Mouse (Mus musculus) neural tube, embryonic 12.5 days (tissue): ENCODE measurements around the gene Pou2f2. TPM values are rescaled to one million over a fixed set of nuclear protein-coding genes. Genes with fewer than 3 reads are reported as not detected.
"Not testable (repeated sequence)": the region's sequence is repeated elsewhere in the genome, so short reads cannot be mapped to it uniquely, and the experiment has no call there.

ENCODE experiments used
- ATAC-seq: fragments of 200-750 bp; cut with Nextera tagmentation; 2 replicates; pipeline ENCODE4 v1.8.0; 2017; ENCODE audit warnings: low read depth, mild to moderate bottlenecking, moderate TSS enrichment, moderate library complexity; ENCODE audit not compliant: low FRiP score
- H3K27ac ChIP-seq: fragments of 300-500 bp; sonication (generic); 2 replicates; pipeline ENCODE4 v1.5.1; 2016
- H3K27me3 ChIP-seq: fragments of 300-500 bp; sonication (generic); replicated peaks from 2 replicates; pipeline ENCODE4 v1.6.1; 2016; ENCODE audit warnings: mild to moderate bottlenecking
- H3K36me3 ChIP-seq: fragments of 300-500 bp; sonication (generic); 2 replicates; pipeline ENCODE4 v1.6.1; 2016; ENCODE audit warnings: mild to moderate bottlenecking
- H3K4me1 ChIP-seq: fragments of 300-500 bp; sonication (generic); 2 replicates; pipeline ENCODE4 v1.6.1; 2016
- H3K4me2 ChIP-seq: fragments of 300-500 bp; sonication (generic); replicated peaks from 2 replicates; pipeline ENCODE4 v1.6.1; 2016; ENCODE audit warnings: mild to moderate bottlenecking
- H3K4me3 ChIP-seq: fragments of 300-500 bp; sonication (generic); 2 replicates; pipeline ENCODE4 v1.5.1; 2016
- H3K9ac ChIP-seq: fragments of 300-500 bp; sonication (generic); 2 replicates; pipeline ENCODE4 v1.6.1; 2016; ENCODE audit warnings: mild to moderate bottlenecking
- H3K9me3 ChIP-seq: fragments of 300-500 bp; sonication (generic); 2 replicates; pipeline ENCODE4 v1.6.1; 2016; ENCODE audit warnings: mild to moderate bottlenecking
- WGBS: fragments of 180-500 bp; shearing (Covaris S2); methylation state at CpG from one replicate; pipeline ENCODE4 v1.1.7; 2016; 5-methylcytosine and 5-hydroxymethylcytosine counted together
- polyA plus RNA-seq: library from polyadenylated mRNA; unstranded; fragments of >200 nt; fragmentation: Nextera tagmentation; extraction: Ambion mirVana; gene quantifications from 2 replicates; pipeline ENCODE4 v1.2.1, GENCODE M21; 2016

Pou2f2 gene
- polyA plus RNA-seq, 1 experiment from 2014 or later: 32.6 TPM

DNA sequence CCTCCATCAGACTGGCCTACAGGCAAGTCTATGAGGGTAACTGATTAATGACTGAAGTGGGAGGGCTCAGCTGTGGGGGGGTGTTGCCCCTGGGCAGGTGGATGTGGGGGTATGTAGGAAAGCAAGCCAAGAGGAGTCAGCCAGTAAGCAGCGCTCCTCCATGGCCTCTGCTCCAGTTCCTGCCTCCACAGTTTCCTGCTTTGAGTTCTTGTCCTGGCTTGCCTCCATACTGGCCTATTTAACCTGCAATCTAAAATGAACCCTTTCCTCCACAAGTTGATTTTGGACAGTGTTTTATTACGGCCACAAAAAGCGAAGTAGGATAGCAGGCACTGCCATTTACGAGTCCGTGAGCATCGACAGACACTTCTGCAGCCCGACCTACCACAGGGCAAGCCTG, 112.2 kb downstream of the Pou2f2 start:
- no peak overlapping the region for H3K9ac ChIP-seq
- no peaks in the 10 kb centered on the region for H3K27me3 ChIP-seq
- H3K4me1 ChIP-seq: peaks cover 38% of the 10 kb centered on the region
- H3K36me3 ChIP-seq: peaks cover 56% of the 10 kb centered on the region
- WGBS: 83% methylated on average over 7 of the region's 7 CpGs
- H3K27ac ChIP-seq: no peak overlapping the region
- no peak overlapping the region for H3K4me2 ChIP-seq
- no peak for ATAC-seq
- no peaks in the 10 kb centered on the region for H3K9me3 ChIP-seq
- no peak overlapping the region for H3K4me3 ChIP-seq

GRCm38 (mm10) chr7:25063900-25064299, 115.6 kb downstream of the Pou2f2 start:
- H3K9ac ChIP-seq: no peak overlapping the region
- H3K27ac ChIP-seq: no peak overlapping the region
- no peak for ATAC-seq
- peaks cover 85% of the 10 kb centered on the region for H3K36me3 ChIP-seq
- no peak overlapping the region for H3K4me3 ChIP-seq
- H3K9me3 ChIP-seq: no peaks in the 10 kb centered on the region
- H3K4me2 ChIP-seq: no peak overlapping the region
- peaks cover 10% of the 10 kb centered on the region for H3K4me1 ChIP-seq
- 90% methylated on average over 8 of the region's 8 CpGs for WGBS
- no peaks in the 10 kb centered on the region for H3K27me3 ChIP-seq

DNA sequence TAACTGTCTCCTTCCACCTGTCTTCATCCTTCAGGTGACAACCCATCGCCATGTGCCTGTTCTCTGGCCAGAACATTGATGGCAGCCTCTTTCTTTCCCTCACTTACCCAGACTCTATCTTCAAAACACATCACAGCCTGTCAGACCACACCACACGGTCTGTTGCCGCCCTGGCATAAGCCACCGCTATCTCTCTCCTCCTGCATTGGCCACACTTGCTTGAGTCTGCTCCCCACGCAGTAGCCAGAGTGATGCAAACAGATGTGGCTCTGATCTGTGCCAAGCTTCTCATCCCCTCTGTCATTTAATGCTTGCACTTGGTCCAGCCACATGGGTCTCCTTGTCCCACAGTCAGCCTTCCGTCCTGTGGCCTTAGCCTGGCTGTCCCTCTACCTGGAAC, 116.2 kb downstream of the Pou2f2 start:
- Histone ChIP-seq H3K4me2 (no peak overlapping the region), H3K9ac (no peak overlapping the region), H3K27me3 (no peaks in the 10 kb centered on the region), H3K27ac (no peak overlapping the region), H3K9me3 (no peaks in the 10 kb centered on the region), H3K36me3 (peaks cover 89% of the 10 kb centered on the region), H3K4me3 (no peak overlapping the region), H3K4me1 (peaks cover 5% of the 10 kb centered on the region)
- ATAC-seq: no peak
- WGBS: 96% methylated on average over 6 of the region's 6 CpGs

DNA sequence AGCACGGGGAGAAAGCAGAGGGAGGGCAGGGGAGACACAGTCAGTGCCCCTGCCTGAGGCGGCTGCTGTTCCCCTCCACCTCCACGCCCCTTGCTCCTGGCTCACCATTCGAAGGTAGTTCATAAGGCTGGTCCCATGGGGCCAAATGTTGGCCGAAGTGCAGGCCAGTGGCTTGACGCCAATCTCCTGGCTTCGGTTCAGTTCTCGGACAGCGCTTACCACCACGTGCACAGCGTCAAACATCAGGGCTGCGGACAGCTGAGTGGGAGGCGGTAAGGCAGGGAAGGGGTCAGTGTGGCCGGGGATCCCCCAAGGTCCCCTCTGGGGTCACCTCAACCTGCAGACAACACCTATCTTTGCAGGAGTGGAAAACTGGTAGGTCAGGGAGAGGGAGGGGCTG, 120.7 kb downstream of the Pou2f2 start:
- WGBS: 95% methylated on average over 14 of the region's 14 CpGs
- Histone ChIP-seq H3K27ac (no peak overlapping the region), H3K9me3 (no peaks in the 10 kb centered on the region), H3K4me1 (no peaks in the 10 kb centered on the region), H3K4me3 (no peak overlapping the region), H3K27me3 (no peaks in the 10 kb centered on the region), H3K36me3 (peaks cover 93% of the 10 kb centered on the region), H3K4me2 (no peak overlapping the region), H3K9ac (no peak overlapping the region)
- no peak for ATAC-seq

DNA sequence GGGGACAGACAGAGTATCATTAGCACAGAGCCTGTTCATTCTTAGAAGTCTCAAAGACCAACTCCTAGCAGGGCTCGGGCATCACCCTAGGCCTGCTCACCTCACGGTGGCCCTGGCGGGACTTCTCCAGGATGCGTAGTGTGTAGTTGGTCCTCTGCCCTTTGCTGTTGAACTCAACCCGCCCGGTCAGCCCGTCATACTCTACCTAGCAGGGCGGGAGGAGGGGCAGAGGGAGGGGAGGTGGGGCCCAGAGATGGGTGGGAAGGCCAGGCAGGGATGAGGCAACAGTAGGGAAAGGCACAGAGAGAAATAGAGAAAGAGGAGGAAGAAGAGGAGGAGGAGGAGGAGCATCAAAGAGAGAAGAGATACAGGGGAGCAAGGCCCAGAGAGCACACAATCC, 121.1 kb downstream of the Pou2f2 start:
- no peaks in the 10 kb centered on the region for H3K9me3 ChIP-seq
- WGBS: 93% methylated on average over 8 of the region's 8 CpGs
- no peak overlapping the region for H3K4me3 ChIP-seq
- H3K27me3 ChIP-seq: no peaks in the 10 kb centered on the region
- no peak overlapping the region for H3K9ac ChIP-seq
- H3K4me2 ChIP-seq: no peak overlapping the region
- no peaks in the 10 kb centered on the region for H3K4me1 ChIP-seq
- H3K36me3 ChIP-seq: peaks cover 92% of the 10 kb centered on the region
- no peak overlapping the region for H3K27ac ChIP-seq
- no peak for ATAC-seq

- Histone ChIP-seq H3K4me3 (no peak overlapping the region), H3K27me3 (no peaks in the 10 kb centered on the region), H3K9ac (no peak overlapping the region), H3K36me3 (peaks cover 92% of the 10 kb centered on the region), H3K27ac (no peak overlapping the region), H3K4me1 (no peaks in the 10 kb centered on the region), H3K4me2 (no peak overlapping the region), H3K9me3 (no peaks in the 10 kb centered on the region)
- ATAC-seq: no peak
- WGBS: 96% methylated on average over 5 of the region's 5 CpGs
Measured at GRCm38 (mm10) chr7:25057888-25058287, 121.6 kb downstream of the Pou2f2 start.

DNA sequence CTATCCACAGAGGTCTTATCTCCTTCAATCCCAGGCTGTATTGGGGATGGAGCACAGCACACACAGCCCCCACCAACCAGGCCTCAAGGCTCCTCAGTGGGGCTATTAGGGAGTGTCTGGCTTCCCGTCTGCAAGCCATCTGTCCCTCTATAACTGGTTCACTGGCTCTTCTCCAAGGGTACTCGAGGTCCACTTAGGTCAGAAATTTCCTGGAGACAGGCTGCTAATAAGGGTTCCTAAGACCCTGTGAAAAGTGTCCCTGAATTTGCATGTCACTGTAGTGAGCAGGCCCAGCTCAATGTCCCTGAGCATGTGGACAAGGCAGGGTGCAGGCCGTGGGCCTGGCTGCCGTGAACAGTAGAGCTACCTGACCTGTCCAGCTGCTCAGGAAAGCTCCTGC, 122.6 kb downstream of the Pou2f2 start:
- no peaks in the 10 kb centered on the region for H3K27me3 ChIP-seq
- ATAC-seq: no peak
- no peaks in the 10 kb centered on the region for H3K4me1 ChIP-seq
- no peak overlapping the region for H3K9ac ChIP-seq
- H3K9me3 ChIP-seq: no peaks in the 10 kb centered on the region
- 91% methylated on average over 4 of the region's 4 CpGs for WGBS
- H3K4me3 ChIP-seq: no peak overlapping the region
- H3K4me2 ChIP-seq: no peak overlapping the region
- H3K36me3 ChIP-seq: peaks cover 92% of the 10 kb centered on the region
- no peak overlapping the region for H3K27ac ChIP-seq

DNA sequence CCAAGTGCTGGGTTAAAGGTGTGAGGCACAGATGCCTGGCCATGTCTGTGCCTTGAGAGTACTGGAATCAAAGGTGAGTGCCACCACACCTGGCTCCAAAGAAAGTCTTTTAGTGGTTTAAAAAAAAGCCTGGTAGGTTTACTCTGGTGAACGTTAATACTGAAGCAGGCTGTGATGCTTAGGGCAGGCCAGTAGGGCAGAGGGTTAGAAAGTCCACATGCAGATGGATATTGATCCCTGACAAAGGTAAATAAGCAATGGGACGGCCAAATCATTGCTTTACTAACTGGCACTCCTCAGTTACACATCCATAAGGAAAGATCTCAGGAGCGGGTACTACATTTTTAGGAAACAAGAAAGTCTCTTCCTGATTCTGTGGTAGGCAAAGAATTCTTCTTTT, 126.9 kb downstream of the Pou2f2 start:
- H3K4me1 ChIP-seq: no peaks in the 10 kb centered on the region
- WGBS: 92% methylated on average over 3 of the region's 3 CpGs
- peaks cover 89% of the 10 kb centered on the region for H3K36me3 ChIP-seq
- H3K27me3 ChIP-seq: no peaks in the 10 kb centered on the region
- no peak for ATAC-seq
- no peaks in the 10 kb centered on the region for H3K9me3 ChIP-seq
- no peak overlapping the region for H3K9ac ChIP-seq
- no peak overlapping the region for H3K4me3 ChIP-seq
- no peak overlapping the region for H3K4me2 ChIP-seq
- H3K27ac ChIP-seq: no peak overlapping the region

DNA sequence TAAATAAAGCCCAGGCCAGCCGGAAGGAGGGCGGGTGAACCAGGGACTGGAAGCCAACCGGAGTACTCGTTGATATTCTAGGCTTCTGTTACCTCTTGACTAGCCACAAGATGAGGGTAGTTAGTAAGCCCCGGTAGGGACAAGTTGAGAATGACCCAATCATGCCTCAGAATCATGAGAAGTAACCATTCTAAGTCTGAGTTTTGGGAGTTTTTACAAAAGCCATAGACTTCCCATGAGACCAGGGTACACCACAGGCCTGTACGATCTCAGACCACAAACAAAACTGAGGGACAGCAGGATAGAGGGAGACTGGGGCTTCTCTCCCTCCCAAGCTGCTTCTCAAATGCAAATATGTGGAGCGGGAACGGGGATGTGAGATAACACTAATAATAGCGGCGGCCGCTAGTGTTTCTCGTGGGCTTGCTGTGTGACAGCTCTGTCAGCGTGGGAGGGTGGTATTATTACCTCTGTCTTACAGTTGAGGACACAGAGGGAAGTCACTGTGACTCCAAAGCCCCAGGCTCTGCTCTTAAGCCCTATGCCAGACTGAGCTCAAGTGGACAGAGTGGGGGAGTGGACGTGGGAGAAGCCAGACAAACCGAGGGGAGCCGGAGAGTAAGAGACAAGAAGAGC, 130.1 kb downstream of the Pou2f2 start:
- WGBS: 90% methylated on average over 16 of the region's 16 CpGs

DNA sequence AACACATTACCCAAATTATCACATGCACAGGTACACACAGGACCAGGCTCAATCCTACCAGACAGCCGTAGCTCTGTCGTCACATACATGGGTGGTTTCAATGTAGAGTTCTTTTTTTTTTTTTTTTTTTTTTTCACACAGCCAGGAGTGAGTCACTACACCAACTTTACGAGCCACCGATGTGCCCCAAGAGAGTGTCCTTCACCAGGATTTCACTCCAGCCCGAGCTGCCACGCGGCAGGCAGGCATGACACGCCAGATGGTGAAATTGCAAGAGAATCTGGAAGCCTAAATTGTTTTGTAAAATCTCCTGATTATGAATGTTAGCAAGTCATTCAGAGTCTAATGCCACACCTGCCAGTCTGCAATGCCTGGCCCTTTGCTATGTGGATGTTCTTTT, 132.2 kb downstream of the Pou2f2 start:
- ATAC-seq: no peak
- H3K4me1 ChIP-seq: no peaks in the 10 kb centered on the region
- H3K27ac ChIP-seq: no peak overlapping the region
- 92% methylated on average over 8 of the region's 8 CpGs for WGBS
- H3K27me3 ChIP-seq: no peaks in the 10 kb centered on the region
- H3K9ac ChIP-seq: no peak overlapping the region
- H3K4me2 ChIP-seq: no peak overlapping the region
- no peak overlapping the region for H3K4me3 ChIP-seq
- peaks cover 91% of the 10 kb centered on the region for H3K36me3 ChIP-seq
- no peaks in the 10 kb centered on the region for H3K9me3 ChIP-seq

More for the DNA sequence above, 130.1 kb downstream of the Pou2f2 start:
- no peak overlapping the region for H3K27ac ChIP-seq
- peaks cover 88% of the 10 kb centered on the region for H3K36me3 ChIP-seq
- H3K27me3 ChIP-seq: no peaks in the 10 kb centered on the region
- ATAC-seq: no peak
- H3K4me1 ChIP-seq: no peaks in the 10 kb centered on the region
- no peak overlapping the region for H3K4me2 ChIP-seq
- H3K9ac ChIP-seq: no peak overlapping the region
- no peaks in the 10 kb centered on the region for H3K9me3 ChIP-seq
- no peak overlapping the region for H3K4me3 ChIP-seq

- H3K4me1 ChIP-seq, H3K27ac ChIP-seq, H3K27me3 ChIP-seq, H3K4me2 ChIP-seq, H3K9ac ChIP-seq, H3K4me3 ChIP-seq, ATAC-seq, H3K9me3 ChIP-seq: not testable (repeated sequence)
- peaks cover 94% of the 10 kb centered on the region for H3K36me3 ChIP-seq
- WGBS: 95% methylated on average over 7 of the region's 7 CpGs
Measured at GRCm38 (mm10) chr7:25044599-25044998, 134.9 kb downstream of the Pou2f2 start.

- 91% methylated on average over 12 of the region's 12 CpGs for WGBS
- Histone ChIP-seq H3K9me3 (no peaks in the 10 kb centered on the region), H3K4me1 (no peaks in the 10 kb centered on the region), H3K4me3 (no peak overlapping the region), H3K27ac (no peak overlapping the region), H3K4me2 (no peak overlapping the region), H3K36me3 (peaks cover 88% of the 10 kb centered on the region), H3K27me3 (no peaks in the 10 kb centered on the region), H3K9ac (no peak overlapping the region)
- no peak for ATAC-seq
Measured at GRCm38 (mm10) chr7:25041921-25042320, 137.6 kb downstream of the Pou2f2 start.
